Mouse (Mus musculus): ENCODE data around the gene Col5a1. TPM values are rescaled to one million over a fixed set of nuclear protein-coding genes. Genes with fewer than 3 reads are reported as not detected.

Gene Col5a1
- total RNA-seq, 2 experiments from 2014 or later, result 23.8 to 35.6 TPM

DNA sequence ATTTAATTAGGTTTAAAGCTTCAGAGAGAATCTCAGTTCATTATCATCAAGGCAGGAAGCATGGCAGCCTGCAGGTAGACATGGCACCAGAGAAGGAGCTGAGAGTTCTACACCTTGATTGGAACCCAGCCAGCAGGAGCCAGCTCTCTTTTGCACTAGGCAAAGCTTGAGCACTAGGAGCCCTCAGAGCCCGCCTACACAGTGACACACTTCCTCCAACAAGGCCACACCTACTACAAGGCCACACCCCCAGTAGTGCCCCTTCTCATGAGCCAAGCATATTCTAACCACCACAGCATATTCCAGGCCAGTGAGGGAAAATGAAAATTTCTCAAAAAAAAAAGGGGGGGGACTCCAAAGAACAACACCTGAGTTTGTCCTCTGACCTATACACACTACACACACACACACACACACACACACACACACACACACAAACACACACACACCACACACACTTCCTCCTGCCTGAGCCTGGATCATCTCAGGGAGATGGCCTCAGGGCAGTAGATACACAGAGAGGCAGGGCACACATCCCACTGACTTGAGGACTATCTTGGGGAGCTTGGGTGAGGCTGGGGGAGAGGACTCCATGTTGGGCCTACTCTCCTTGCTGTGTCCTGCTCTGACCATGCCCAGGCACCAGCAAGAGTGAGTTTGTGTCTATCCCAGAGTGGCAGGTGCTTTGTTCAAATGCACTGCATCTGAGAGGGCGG, 181.8 kb downstream of the Col5a1 start:
- no peak for DNase-seq (ENCODE audit: low spot score in 2 of 2)

DNA sequence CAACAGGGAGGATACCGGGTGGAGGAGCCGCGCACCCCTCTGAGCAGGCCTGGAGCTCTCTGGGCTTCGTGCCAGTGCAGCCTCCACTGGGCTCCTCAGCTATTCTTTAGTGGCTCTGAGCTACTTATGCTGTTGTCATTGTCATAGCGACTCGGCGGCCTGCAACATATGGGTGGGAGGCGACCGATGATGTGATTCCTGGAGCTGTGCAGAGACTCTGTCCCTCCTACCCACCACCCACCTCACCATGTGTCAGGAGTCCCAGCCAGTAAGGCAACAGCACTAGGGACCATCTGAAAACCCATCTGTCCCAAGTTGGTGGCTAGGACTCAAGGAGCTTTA, 182.3 kb downstream of the Col5a1 start:
- DNase-seq (ENCODE audit: low spot score in 2 of 2), result no peak

DNA sequence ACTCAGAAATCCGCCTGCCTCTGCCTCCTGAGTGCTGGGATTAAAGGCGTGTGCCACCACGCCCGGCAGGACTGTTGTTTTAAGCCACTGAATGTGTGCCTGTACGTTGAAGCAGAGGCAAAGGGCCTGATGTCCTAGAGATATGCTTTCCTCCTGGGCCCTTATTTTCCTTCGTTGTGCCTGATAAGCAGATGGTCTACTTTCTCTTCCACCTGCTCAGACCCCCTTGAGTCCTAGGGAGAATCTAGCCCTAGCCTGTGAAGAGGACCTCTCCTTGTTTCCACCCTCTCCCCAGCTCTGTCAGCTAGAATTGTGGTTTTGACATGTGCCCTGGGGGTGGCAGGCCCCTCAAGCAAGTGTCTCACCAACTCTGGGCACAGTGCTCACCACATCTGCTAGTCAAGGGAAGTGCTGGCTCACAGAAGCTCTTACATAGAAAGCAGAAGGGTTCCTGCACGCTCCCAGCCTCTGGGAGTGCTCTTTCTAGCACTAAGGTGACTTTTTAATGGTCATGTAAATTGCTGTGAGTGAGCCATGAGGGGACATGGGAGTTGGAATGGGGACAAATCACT, 189.5 kb downstream of the Col5a1 start:
- no peak for DNase-seq (ENCODE audit: low spot score in 2 of 2)

DNA sequence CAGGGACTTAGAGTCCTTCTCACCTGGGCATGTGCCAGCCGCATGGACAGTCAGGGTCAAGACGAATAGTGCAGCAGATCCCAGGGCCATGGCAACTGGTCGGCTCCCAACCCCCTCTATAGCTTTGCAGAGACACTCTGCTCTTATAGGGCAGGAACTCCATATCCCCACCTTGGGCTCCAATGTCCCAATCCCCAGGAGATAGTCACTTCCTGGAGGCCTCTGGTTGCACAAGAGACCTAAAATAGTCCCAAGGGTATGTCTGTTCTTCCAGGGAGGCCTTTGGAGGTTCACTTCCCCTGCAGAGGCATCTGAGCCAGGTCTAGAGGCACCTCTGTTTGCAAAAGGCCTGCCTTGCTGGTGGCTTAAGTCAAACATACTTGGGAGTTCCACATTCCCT, 198.5 kb downstream of the Col5a1 start, which contains the start of gene Fcnb:
Gene Fcnb (minus strand): TSS at position 118 of the 400 bp plus-strand sequence.
- no peak for DNase-seq (ENCODE audit: low spot score in 2 of 2)

DNA sequence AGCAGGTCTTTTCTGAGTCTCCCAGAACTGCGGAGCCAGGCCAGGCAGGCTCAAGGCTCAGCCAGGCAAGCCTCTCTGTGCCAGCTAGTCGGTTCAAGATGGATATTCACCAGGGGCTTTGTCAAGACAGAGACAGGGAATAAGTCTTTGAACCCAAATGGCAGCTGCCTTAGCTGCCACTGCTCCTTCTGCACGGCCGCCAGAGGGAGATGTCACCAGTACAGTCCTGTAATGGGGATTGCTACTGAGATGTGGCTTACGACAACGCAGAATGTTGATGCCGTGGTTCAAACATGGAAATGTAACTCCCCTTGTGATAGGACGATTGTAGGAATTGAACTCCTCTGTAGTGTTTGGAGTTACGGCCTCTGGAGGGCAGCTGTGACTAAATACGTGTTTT, 199.9 kb downstream of the Col5a1 start:
- DNase-seq (ENCODE audit: low spot score in 2 of 2), result no peak

DNA sequence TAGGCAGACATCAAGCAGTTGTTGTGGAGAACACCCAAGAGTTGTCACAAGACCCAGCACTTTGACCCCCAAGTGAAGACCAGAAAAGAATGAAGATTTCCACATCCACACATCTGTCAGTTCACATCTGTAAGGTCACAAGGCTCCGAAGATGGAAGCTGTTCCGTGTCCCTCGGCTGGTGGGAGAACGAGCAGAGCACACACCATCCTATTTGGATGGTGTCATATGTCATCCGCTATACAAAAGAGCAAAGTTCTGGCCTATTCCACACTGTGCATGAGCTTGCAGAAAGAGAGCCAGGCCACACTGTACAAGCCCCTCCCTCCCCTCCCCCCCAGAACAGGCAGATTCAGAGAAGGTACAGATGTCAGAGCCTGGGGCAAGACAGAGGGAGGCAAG, 202.9 kb downstream of the Col5a1 start:
- DNase-seq (ENCODE audit: low spot score in 2 of 2), result no peak

Other genes starting within 250 kb of the Col5a1 start
- 10 to 100 TPM; 52.1 to 52.6 TPM for gene Rxra, start 210.0 kb upstream of the Col5a1 start, total RNA-seq (2021)
- not detected for gene Fcnb, start 198.5 kb downstream of the Col5a1 start, total RNA-seq (2021)

Data from adrenal gland, adult 18-20 months (tissue).